Mouse (Mus musculus) hindbrain, postnatal 0 days (tissue): ENCODE results near the gene D7Ertd443e. TPM values are rescaled to one million over a fixed set of nuclear protein-coding genes. Genes with fewer than 3 reads are reported as not detected.

ENCODE experiments used
- ATAC-seq: fragments of 200-750 bp; cut with Nextera tagmentation; 2 replicates; pipeline ENCODE4 v1.8.0; 2017; ENCODE audit warnings: mild to moderate bottlenecking, moderate TSS enrichment, moderate library complexity
- DNase-seq: peaks from one replicate; pipeline ENCODE4 v3.0.0-alpha.2; 2015; ENCODE audit warnings: low spot score
- H3K27ac ChIP-seq: fragments of 300-500 bp; sonication (generic); 2 replicates; pipeline ENCODE4 v1.5.1; 2014; ENCODE audit warnings: mild to moderate bottlenecking
- H3K27me3 ChIP-seq: fragments of 300-500 bp; sonication (generic); 2 replicates; pipeline ENCODE4 v1.6.1; 2014; ENCODE audit warnings: low read length, mixed read lengths; ENCODE audit not compliant: insufficient read depth
- H3K36me3 ChIP-seq: fragments of 300-500 bp; sonication (generic); 2 replicates; pipeline ENCODE4 v1.6.1; 2014; ENCODE audit warnings: low read length, mixed read lengths; ENCODE audit not compliant: insufficient read depth
- H3K4me1 ChIP-seq: fragments of 300-500 bp; sonication (generic); 2 replicates; pipeline ENCODE4 v1.6.1; 2014; ENCODE audit warnings: antibody characterized with exemption, low read length, mixed read lengths; ENCODE audit not compliant: insufficient read depth
- H3K4me2 ChIP-seq: fragments of 300-500 bp; sonication (generic); 2 replicates; pipeline ENCODE4 v1.6.1; 2014; ENCODE audit warnings: low read depth, mild to moderate bottlenecking, low read length, moderate library complexity, mixed read lengths
- H3K4me3 ChIP-seq: fragments of 300-500 bp; sonication (generic); 2 replicates; pipeline ENCODE4 v1.5.1; 2014; ENCODE audit warnings: low read length
- H3K9ac ChIP-seq: fragments of 300-500 bp; sonication (generic); replicated peaks from 2 replicates; pipeline ENCODE4 v1.6.1; 2014; ENCODE audit warnings: mild to moderate bottlenecking, low read length, moderate library complexity, mixed read lengths
- H3K9me3 ChIP-seq: fragments of 300-500 bp; sonication (generic); 2 replicates; pipeline ENCODE4 v1.6.1; 2016; ENCODE audit warnings: low read length, mixed read lengths
- CTCF ChIP-seq: IDR thresholded peaks from 2 replicates; pipeline ENCODE4 v1.5.1; 2016; ENCODE audit warnings: antibody characterized with exemption, control low read depth, low read depth
- WGBS: fragments of 180-500 bp; shearing (Covaris S2); extraction: QIAGEN DNeasy Blood & Tissue Kit; methylation state at CpG from one replicate; pipeline ENCODE4 v1.1.7; 2014; 5-methylcytosine and 5-hydroxymethylcytosine counted together
- polyA plus RNA-seq: library from polyadenylated mRNA; unstranded; fragments of >200 nt; fragmentation: Nextera tagmentation; extraction: Ambion mirVana; gene quantifications from 2 replicates; pipeline ENCODE4 v1.2.1, GENCODE M21; 2015
- total RNA-seq: library from RNA; depleted of rRNA; stranded (reverse); fragments of >200 nt; gene quantifications from 2 replicates; pipeline ENCODE4 v1.2.3, GENCODE M21; 2014

Gene D7Ertd443e
- total and polyA plus RNA-seq, 2 experiments from 2014 or later: 0.16 to 0.41 TPM

DNA sequence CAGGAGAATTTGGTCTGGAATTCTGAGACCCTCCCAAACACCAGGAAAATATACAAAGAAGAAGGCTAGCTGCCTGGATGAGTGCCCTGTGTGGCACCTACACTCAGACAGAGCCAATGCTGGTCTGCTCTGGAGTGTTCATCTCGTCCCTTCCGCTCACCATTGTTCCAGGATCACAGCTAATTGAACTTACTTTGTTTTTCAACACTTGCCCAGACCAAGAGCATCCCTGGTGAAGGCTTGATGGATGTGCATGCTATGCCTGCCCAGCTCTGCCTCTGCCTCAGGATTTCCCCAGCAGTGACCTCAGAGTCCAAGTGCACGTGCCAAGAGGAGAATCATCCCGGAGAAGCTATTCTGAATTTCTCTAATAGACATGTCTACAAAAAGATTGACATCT lies 144.2 kb downstream of the D7Ertd443e start:
- no peaks in the 10 kb centered on the region for H3K4me1 ChIP-seq
- H3K4me3 ChIP-seq: no peak overlapping the region
- ATAC-seq (no peak), DNase-seq (no peak)
- H3K4me2 ChIP-seq: no peak overlapping the region
- H3K9ac ChIP-seq: no peak overlapping the region
- no peaks in the 10 kb centered on the region for H3K36me3 ChIP-seq
- H3K27me3 ChIP-seq: no peaks in the 10 kb centered on the region
- H3K27ac ChIP-seq: no peak overlapping the region
- TF ChIP-seq CTCF: no peak
- WGBS: 60% methylated on average over 4 of the region's 4 CpGs
- no peaks in the 10 kb centered on the region for H3K9me3 ChIP-seq

DNA sequence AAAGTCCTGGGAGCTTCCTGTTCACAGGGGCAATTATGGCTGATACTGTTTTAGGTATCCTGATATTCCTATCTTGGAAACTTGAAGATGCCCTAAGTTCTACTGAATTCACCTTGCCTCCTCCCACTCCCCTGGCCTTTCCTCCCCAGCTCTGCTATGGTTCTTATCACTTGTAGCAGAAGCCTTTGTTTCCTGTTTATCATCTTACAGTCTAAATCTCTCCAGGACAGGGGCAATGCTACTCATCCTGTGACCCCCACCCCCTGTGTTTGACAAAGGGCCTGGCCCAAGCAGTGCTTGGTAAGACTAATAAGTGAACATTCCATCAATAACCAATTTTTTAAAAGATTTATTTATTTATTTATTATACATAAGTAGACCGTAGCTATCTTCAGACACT lies 144.9 kb downstream of the D7Ertd443e start:
- H3K36me3 ChIP-seq: no peaks in the 10 kb centered on the region
- ATAC-seq (no peak), DNase-seq (no peak)
- no peak overlapping the region for H3K4me2 ChIP-seq
- TF ChIP-seq CTCF: no peak
- 92% methylated on average over 1 of the region's 1 CpGs for WGBS
- H3K4me1 ChIP-seq: no peaks in the 10 kb centered on the region
- H3K4me3 ChIP-seq: no peak overlapping the region
- no peaks in the 10 kb centered on the region for H3K27me3 ChIP-seq
- no peak overlapping the region for H3K9ac ChIP-seq
- H3K27ac ChIP-seq: no peak overlapping the region
- no peaks in the 10 kb centered on the region for H3K9me3 ChIP-seq

DNA sequence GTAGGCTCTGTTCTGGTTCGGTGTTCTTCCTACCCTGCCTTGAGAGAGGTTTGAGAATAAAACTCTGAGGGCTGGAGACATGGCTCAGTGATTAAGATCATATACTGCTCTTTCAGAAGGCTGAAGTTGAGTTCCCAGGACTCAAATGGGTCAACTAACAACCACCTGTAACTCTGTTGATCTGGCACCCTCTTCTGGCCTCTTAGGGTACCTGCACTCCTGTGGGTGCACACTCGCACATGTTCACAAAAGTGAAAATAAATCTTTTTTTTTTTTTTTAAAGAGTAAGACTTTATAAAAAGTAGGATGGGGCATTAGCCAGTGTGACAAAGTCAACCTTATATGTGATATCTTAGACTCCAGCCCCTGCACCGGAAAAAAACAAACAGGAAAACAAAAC lies 146.6 kb downstream of the D7Ertd443e start:
- H3K9me3 ChIP-seq: no peaks in the 10 kb centered on the region
- no peak for DNase-seq
- H3K27me3 ChIP-seq: no peaks in the 10 kb centered on the region
- H3K9ac ChIP-seq: no peak overlapping the region
- no peak overlapping the region for H3K4me2 ChIP-seq
- no peaks in the 10 kb centered on the region for H3K4me1 ChIP-seq
- WGBS: 98% methylated on average over 3 of the region's 3 CpGs
- H3K36me3 ChIP-seq: no peaks in the 10 kb centered on the region
- H3K27ac ChIP-seq: no peak overlapping the region
- no peak for TF ChIP-seq CTCF
- no peak overlapping the region for H3K4me3 ChIP-seq
- ATAC-seq: no peak

DNA sequence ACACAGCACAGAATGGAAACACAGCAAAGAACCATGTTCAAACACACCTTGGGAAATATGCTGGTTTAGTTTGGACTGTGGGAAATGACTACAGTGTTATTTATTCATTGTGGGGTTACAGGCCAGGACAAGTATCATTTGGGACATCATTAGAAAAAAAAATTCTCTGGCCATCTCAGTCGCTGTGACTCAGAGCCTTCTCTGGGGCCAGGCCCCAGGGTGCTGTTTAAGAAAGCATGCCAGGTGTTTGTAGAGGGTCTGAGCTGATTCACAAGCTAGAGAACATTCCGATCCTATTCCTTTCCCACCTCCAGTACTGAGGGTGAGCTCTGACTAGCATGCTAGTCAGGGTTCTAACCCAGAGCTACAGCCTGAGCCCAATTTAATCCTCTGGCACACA lies 148.1 kb downstream of the D7Ertd443e start:
- ATAC-seq (no peak), DNase-seq (no peak)
- Histone ChIP-seq H3K4me1 (no peaks in the 10 kb centered on the region), H3K4me3 (no peak overlapping the region), H3K27ac (no peak overlapping the region), H3K9ac (no peak overlapping the region), H3K27me3 (no peaks in the 10 kb centered on the region), H3K4me2 (no peak overlapping the region), H3K36me3 (no peaks in the 10 kb centered on the region), H3K9me3 (no peaks in the 10 kb centered on the region)
- TF ChIP-seq CTCF: no peak
- 77% methylated on average over 2 of the region's 2 CpGs for WGBS

DNA sequence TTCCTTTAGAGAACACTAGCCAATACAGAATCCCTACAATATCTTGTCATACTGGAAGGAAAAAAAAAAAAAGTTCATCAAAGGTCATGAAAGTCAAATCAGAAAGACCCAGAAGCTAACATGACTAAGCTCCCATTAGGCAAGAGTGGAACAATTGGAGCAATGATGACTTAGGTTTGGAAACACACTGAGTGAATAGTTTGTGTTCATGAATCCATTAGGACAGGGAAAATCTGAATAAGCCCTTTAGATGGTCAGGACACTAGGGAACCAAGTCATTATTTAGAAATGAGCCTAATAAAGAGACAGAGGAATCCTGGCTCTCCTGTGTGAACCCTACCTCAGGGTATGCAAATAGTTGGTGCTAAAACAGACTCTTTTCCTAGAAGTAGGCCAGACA lies 148.7 kb downstream of the D7Ertd443e start:
- no peaks in the 10 kb centered on the region for H3K4me1 ChIP-seq
- no peaks in the 10 kb centered on the region for H3K27me3 ChIP-seq
- H3K4me2 ChIP-seq: no peak overlapping the region
- H3K27ac ChIP-seq: no peak overlapping the region
- no peak overlapping the region for H3K4me3 ChIP-seq
- ATAC-seq: no peak
- H3K9me3 ChIP-seq: no peaks in the 10 kb centered on the region
- H3K9ac ChIP-seq: no peak overlapping the region
- H3K36me3 ChIP-seq: no peaks in the 10 kb centered on the region
- no peak for DNase-seq
- TF ChIP-seq CTCF: no peak

DNA sequence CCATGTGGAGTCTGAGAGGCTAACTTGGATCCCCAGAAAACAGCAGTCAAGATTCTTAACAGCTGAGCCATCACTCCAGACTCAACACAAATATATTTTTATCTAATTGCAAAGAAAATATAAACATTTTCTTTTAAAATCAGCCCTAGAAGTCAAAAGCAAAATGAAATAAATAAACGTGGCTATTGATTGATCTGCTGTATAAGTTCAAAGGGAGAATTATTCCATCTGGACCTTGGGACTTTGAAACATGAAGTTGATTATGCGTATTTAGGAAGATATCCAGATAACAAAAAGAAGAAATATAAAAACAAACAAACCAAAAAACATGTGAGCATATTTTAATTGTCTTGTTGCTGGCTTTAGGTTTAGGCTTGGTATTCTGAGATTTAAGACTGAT lies 149.9 kb downstream of the D7Ertd443e start:
- H3K4me2 ChIP-seq: no peak overlapping the region
- H3K4me3 ChIP-seq: no peak overlapping the region
- no peaks in the 10 kb centered on the region for H3K36me3 ChIP-seq
- no peak overlapping the region for H3K9ac ChIP-seq
- WGBS: 89% methylated on average over 2 of the region's 2 CpGs
- ATAC-seq: no peak
- no peak for TF ChIP-seq CTCF
- no peak for DNase-seq
- no peaks in the 10 kb centered on the region for H3K4me1 ChIP-seq
- H3K27me3 ChIP-seq: no peaks in the 10 kb centered on the region
- H3K9me3 ChIP-seq: no peaks in the 10 kb centered on the region
- H3K27ac ChIP-seq: no peak overlapping the region

DNA sequence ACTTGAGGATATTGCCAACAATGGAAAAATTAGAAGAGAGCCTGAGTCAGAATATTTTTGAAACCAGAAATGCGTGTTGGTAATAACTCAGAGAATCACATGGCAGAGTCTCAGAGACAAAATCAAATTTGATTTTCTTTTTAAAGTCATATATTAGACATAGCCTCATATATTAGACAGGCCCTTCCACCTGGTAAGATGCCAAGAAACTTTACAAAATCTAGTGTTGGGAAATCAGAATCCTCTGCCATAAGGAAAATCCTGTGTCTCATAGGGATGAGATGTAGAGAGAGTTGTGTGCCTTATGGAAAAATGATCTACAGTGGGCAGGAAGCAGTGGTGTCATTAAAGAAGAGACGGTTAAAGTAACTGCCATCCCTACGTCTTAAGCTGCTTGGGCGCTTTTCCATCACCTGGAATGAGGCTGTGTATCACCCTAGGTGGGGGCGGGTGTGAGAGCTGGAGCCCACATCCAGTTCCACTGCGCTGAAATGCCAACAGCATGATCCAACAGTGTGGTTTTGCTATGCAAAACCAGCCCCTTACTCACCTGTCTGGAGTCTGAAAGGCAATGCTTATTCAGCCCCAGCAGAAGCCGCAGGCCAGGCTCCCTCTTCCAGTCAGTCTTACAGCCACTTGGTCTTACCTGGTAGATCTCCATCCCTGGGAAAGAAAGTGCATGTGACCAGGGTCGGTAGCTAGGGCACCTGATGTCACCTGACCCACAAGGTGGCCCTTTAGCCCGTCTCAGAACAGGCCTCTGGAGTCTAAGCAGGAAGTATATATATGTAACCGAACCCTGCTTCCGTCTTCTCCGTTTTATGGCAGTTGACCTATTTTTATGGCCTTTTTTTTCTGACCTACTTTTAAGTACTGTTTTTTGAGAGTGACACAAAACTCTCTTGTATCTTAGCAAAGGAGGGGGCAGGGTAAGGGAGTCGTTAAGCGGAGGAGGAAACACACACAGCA lies 153.8 kb downstream of the D7Ertd443e start, which contains the start of gene Adam12:
Gene Adam12, minus strand, starts transcription at position 769 of the 969 bp plus-strand sequence.
- H3K4me3 ChIP-seq: no peak within 1 kb of the TSS
- H3K27ac ChIP-seq: no peak within 1 kb of the TSS
- H3K36me3 ChIP-seq: no peaks in the 10 kb centered on the region
- H3K9me3 ChIP-seq: no peaks in the 10 kb centered on the region
- WGBS: 76% methylated on average over 14 of the region's 14 CpGs
- ATAC-seq (no peak), DNase-seq (no peak)
- H3K4me1 ChIP-seq: peaks cover 5% of the 10 kb centered on the region; the same call in 1 of the 2 replicates
- H3K27me3 ChIP-seq: no peaks in the 10 kb centered on the region
- TF ChIP-seq CTCF: no peak
- no peak within 1 kb of the TSS for H3K9ac ChIP-seq
- no peak within 1 kb of the TSS for H3K4me2 ChIP-seq
